Mouse (Mus musculus) c-Kit-positive CD71-positive TER-119-negative erythroid progenitor cells, embryonic 14.5 days (primary cell): ENCODE measurements around the gene Atp7a.

Source experiments
- DNase-seq: peaks from one replicate; pipeline ENCODE4 v3.0.0-alpha.2; 2013; ENCODE audit warnings: low read depth

Gene Atp7a

GRCm38 (mm10) chrX:106171853-106172154 is 144.7 kb downstream of the Atp7a start:
- DNase-seq, result no peak
